Mouse (Mus musculus) ES-Bruce4 (cell line): ENCODE measurements around the gene Clip1.

Source experiments
- CTCF ChIP-seq: IDR thresholded peaks from one replicate; pipeline ENCODE4 v1.8.1; 2011; ENCODE audit warnings: low read depth, low read length
- POLR2A ChIP-seq: IDR thresholded peaks from one replicate; pipeline ENCODE4 v1.8.1; 2011; ENCODE audit warnings: low read length; ENCODE audit not compliant: insufficient read depth

DNA sequence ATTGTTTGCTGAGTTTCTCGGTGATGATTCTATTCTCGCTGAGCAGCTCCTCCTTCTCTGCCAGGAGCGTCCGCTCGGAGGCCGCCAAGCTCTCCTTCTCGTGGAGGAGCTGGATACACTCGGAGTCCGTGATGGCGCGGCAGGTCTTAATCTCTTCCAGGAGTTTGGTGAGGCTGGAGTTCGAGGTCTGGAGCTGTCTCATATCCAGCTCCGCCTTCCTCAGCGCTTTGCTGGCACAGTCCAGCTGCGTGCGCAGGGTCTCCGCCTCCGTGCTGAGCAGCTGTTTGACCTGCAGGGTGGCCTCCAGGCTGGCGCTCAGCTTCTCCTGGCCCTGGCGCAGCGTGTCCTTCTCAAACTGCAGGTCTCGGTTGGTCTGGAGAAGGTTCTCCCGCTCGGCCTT lies 70.2 kb downstream of the Clip1 start:
- no peak for TF ChIP-seq POLR2A
- no peak for TF ChIP-seq CTCF
